Mouse (Mus musculus): Measurements from ENCODE around the gene Arl8a.

- no peak for TF ChIP-seq GATA1 (IDR thresholded peaks at IDR 0.05; ENCODE audit: low read length)
- no peak for TF ChIP-seq TAL1 (IDR thresholded peaks at IDR 0.05; ENCODE audit: low read length)
These were observed 38.0 kb upstream of the Arl8a start for GRCm38 (mm10) chr1:135108611-135109010.
